Mouse (Mus musculus): ENCODE results near the gene Sult1d1. TPM values are rescaled to one million over a fixed set of nuclear protein-coding genes. Genes with fewer than 3 reads are reported as not detected.

Sult1d1 gene
- polyA plus RNA-seq, 1 experiment from 2014 or later: not detected

- Histone ChIP-seq H3K9ac (no peak overlapping the region), H3K4me1 (replicated peaks; ENCODE audit: control insufficient read depth, insufficient read depth, low read length) (no peaks in the 10 kb centered on the region), H3K36me3 (replicated peaks; ENCODE audit: control insufficient read depth, insufficient read depth) (no peaks in the 10 kb centered on the region), H3K4me3 (replicated peaks; ENCODE audit: low read length) (no peak overlapping the region), H3K4me2 (replicated peaks) (no peak overlapping the region), H3K27me3 (ENCODE audit: control insufficient read depth, insufficient read depth, low read length) (no peaks in the 10 kb centered on the region), H3K27ac (no peak overlapping the region), H3K9me3 (ENCODE audit: control insufficient read depth, low read length) (no peaks in the 10 kb centered on the region)
- DNase-seq (ENCODE audit: low spot score) (no peak), ATAC-seq (ENCODE audit: low FRiP score) (no peak)
- WGBS: 68% methylated on average over 4 of the region's 4 CpGs
Observed at GRCm38 (mm10) chr5:87505776-87506458, 62.9 kb downstream of the Sult1d1 start.

Small RNAs within 50 kb of the gene (microRNA-seq; reads per million reads assigned to microRNA genes)
- gene Mir3969: not detected

Other genes with a start within 250 kb of the Sult1d1 start
- gene Ugt2a3, start 231.8 kb downstream of the Sult1d1 start, polyA plus RNA-seq (2014; fragmentation: Nextera tagmentation; extraction: Ambion mirVana): not detected in 2 replicates
- gene Ugt2b38, start 144.8 kb downstream of the Sult1d1 start, polyA plus RNA-seq (2014; fragmentation: Nextera tagmentation; extraction: Ambion mirVana): not detected in 2 replicates
- not detected in 2 replicates for gene Ugt2a2, start 86.8 kb downstream of the Sult1d1 start, polyA plus RNA-seq (2014; fragmentation: Nextera tagmentation; extraction: Ambion mirVana)
- gene Gm43638, start 82.2 kb downstream of the Sult1d1 start, polyA plus RNA-seq (2014; fragmentation: Nextera tagmentation; extraction: Ambion mirVana): not detected in 2 replicates
- not detected in 2 replicates for gene Ugt2a1, start 78.2 kb downstream of the Sult1d1 start, polyA plus RNA-seq (2014; fragmentation: Nextera tagmentation; extraction: Ambion mirVana)
- gene Sult1b1, start 30.8 kb downstream of the Sult1d1 start, polyA plus RNA-seq (2014; fragmentation: Nextera tagmentation; extraction: Ambion mirVana): not detected in 2 replicates
- not detected in 2 replicates for gene Sult1e1, start 22.6 kb upstream of the Sult1d1 start, polyA plus RNA-seq (2014; fragmentation: Nextera tagmentation; extraction: Ambion mirVana)
- not detected in 2 replicates for gene Csn1s1, start 97.2 kb upstream of the Sult1d1 start, polyA plus RNA-seq (2014; fragmentation: Nextera tagmentation; extraction: Ambion mirVana)
- gene Csn2, start 130.6 kb upstream of the Sult1d1 start, polyA plus RNA-seq (2014; fragmentation: Nextera tagmentation; extraction: Ambion mirVana): not detected in 2 replicates
- not detected in 2 replicates for gene Csn1s2a, start 205.5 kb upstream of the Sult1d1 start, polyA plus RNA-seq (2014; fragmentation: Nextera tagmentation; extraction: Ambion mirVana)
- 0.25 TPM in 1 of 2 replicates, not detected in the other for gene Csn1s2b, start 239.1 kb upstream of the Sult1d1 start, polyA plus RNA-seq (2014; fragmentation: Nextera tagmentation; extraction: Ambion mirVana)